Mouse (Mus musculus) limb, embryonic 14.5 days (tissue): ENCODE results near the gene Fry. TPM values are rescaled to one million over a fixed set of nuclear protein-coding genes. Genes with fewer than 3 reads are reported as not detected.

Experiments used
- ATAC-seq: fragments of 200-750 bp; cut with Nextera tagmentation; 2 replicates; pipeline ENCODE4 v1.8.0; 2017; ENCODE audit warnings: low read depth, moderate number of reproducible peaks, moderate TSS enrichment; ENCODE audit not compliant: low FRiP score
- DNase-seq: peaks from one replicate; pipeline ENCODE4 v3.0.0-alpha.2; 2015; ENCODE audit warnings: low spot score
- H3K27ac ChIP-seq: fragments of 300-500 bp; sonication (generic); replicated peaks from 2 replicates; pipeline ENCODE4 v1.5.1; 2014; ENCODE audit warnings: low read depth, mild to moderate bottlenecking, low read length, moderate library complexity, mixed read lengths
- H3K27me3 ChIP-seq: fragments of 300-500 bp; sonication (generic); 2 replicates; pipeline ENCODE4 v1.6.1; 2014; ENCODE audit warnings: low read length, mixed read lengths; ENCODE audit not compliant: control insufficient read depth, insufficient read depth
- H3K36me3 ChIP-seq: fragments of 300-500 bp; sonication (generic); 2 replicates; pipeline ENCODE4 v1.6.1; 2014; ENCODE audit warnings: mild to moderate bottlenecking, low read length, moderate library complexity, mixed read lengths; ENCODE audit not compliant: control insufficient read depth, insufficient read depth
- H3K4me1 ChIP-seq: fragments of 300-500 bp; sonication (generic); 2 replicates; pipeline ENCODE4 v1.6.1; 2014; ENCODE audit warnings: antibody characterized with exemption, low read length, mixed read lengths; ENCODE audit not compliant: control insufficient read depth, insufficient read depth
- H3K4me2 ChIP-seq: fragments of 300-500 bp; sonication (generic); replicated peaks from 2 replicates; pipeline ENCODE4 v1.6.1; 2014; ENCODE audit warnings: low read depth, mild to moderate bottlenecking, low read length, moderate library complexity; ENCODE audit not compliant: severe bottlenecking
- H3K4me3 ChIP-seq: fragments of 300-500 bp; sonication (generic); replicated peaks from 2 replicates; pipeline ENCODE4 v1.5.1; 2014; ENCODE audit warnings: low read length
- H3K9ac ChIP-seq: fragments of 300-500 bp; sonication (generic); 2 replicates; pipeline ENCODE4 v1.6.1; 2014; ENCODE audit warnings: mild to moderate bottlenecking, low read depth, low read length, moderate library complexity; ENCODE audit not compliant: severe bottlenecking
- H3K9me3 ChIP-seq: fragments of 300-500 bp; sonication (generic); 2 replicates; pipeline ENCODE4 v1.6.1; 2016; ENCODE audit warnings: low read length; ENCODE audit not compliant: control insufficient read depth
- POLR2A ChIP-seq: fragments of 200-500 bp; IDR thresholded peaks from 2 replicates; pipeline ENCODE4 v1.8.0; 2012; ENCODE audit warnings: inconsistent platforms, mild to moderate bottlenecking, moderate library complexity, borderline replicate concordance; ENCODE audit not compliant: insufficient read depth, insufficient read length; ENCODE audit errors: extremely low read depth
- WGBS: fragments of 180-500 bp; shearing (Covaris S2); extraction: QIAGEN DNeasy Blood & Tissue Kit; methylation state at CpG from one replicate; pipeline ENCODE4 v1.1.7; 2014; 5-methylcytosine and 5-hydroxymethylcytosine counted together
- polyA plus RNA-seq, 2 experiments: library from polyadenylated mRNA; depleted of rRNA in 1 of 2; stranded (reverse) in 1 of 2; unstranded in 1 of 2; fragments of >200 nt; fragmentation: Nextera tagmentation in 1 of 2; extraction: Ambion mirVana in 1 of 2; gene quantifications; 2 replicates each; pipeline versions ENCODE4 v1.2.1 to v1.2.3; 2012 to 2014

Fry gene
- polyA plus RNA-seq, 2 experiments, result 10.0 to 13.5 TPM

DNA sequence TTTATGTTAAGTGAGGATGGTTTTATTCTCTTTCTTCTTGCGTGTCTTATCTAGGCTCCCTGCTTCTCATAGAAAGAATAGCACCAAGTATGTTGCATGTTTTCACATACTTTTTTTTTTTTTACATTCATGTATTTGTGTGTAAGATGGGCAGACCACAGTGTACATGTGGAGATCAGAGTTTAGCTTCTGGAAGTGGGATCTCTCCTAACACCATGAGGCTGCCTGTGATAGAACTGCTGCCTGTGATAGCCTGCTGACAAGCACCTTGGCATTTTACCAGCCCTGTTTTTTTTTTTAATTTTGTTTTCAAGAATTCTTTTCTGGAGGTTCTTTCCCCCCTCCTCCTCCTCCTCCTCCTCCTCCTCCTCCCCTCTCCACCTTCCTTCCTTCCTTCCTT is 59.3 kb downstream of the Fry start:
- TF ChIP-seq POLR2A, result no peak
- ATAC-seq, result no peak

DNA sequence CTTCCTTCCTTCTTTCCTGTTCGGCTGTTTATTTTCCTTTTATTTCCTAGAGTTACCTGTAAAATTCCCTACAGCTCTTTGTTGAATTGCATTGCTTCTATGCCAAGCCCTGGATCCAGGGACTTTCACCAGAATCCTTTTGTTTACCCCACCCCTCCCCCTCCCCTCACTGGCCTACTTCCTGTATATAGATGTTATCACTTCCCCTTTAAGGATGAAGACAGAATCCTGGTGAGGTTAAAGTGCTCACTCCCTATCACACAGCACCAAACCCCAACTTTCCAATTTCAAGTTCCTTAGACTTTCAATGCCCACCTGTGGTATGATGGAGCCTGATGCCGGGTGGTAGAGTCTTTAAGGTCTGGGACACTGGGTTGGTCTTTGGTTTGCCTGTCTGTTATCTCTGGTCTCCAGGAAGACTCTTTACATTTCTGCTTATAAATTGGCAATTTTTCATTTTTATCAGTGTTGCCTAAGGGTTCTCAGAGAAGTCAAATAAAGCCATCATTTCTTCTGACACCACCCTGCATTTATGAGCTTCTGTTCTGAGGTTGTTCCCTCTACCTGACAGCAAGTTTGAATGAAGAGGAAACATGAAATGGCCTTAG is 59.9 kb downstream of the Fry start:
- H3K9ac ChIP-seq, result no peak overlapping the region
- H3K9me3 ChIP-seq, result peaks cover 8% of the 10 kb centered on the region; the same call in 1 of the 2 replicates
- DNase-seq, result no peak
- no peak overlapping the region for H3K4me3 ChIP-seq
- H3K4me1 ChIP-seq, result no peaks in the 10 kb centered on the region
- H3K27ac ChIP-seq, result no peak overlapping the region
- 81% methylated on average over 2 of the region's 2 CpGs for WGBS
- H3K4me2 ChIP-seq, result no peak overlapping the region
- ATAC-seq, result no peak
- H3K27me3 ChIP-seq, result no peaks in the 10 kb centered on the region
- H3K36me3 ChIP-seq, result no peaks in the 10 kb centered on the region
- TF ChIP-seq POLR2A, result no peak

More for the DNA sequence above, 59.3 kb downstream of the Fry start:
- H3K9me3 ChIP-seq, result peaks cover 8% of the 10 kb centered on the region; the same call in 1 of the 2 replicates
- no peaks in the 10 kb centered on the region for H3K27me3 ChIP-seq
- H3K4me3 ChIP-seq, result no peak overlapping the region
- H3K9ac ChIP-seq, result no peak overlapping the region
- H3K36me3 ChIP-seq, result no peaks in the 10 kb centered on the region
- no peaks in the 10 kb centered on the region for H3K4me1 ChIP-seq
- no peak overlapping the region for H3K4me2 ChIP-seq
- no peak overlapping the region for H3K27ac ChIP-seq
- no peak for DNase-seq
- 96% methylated on average over 1 of the region's 1 CpGs for WGBS

DNA sequence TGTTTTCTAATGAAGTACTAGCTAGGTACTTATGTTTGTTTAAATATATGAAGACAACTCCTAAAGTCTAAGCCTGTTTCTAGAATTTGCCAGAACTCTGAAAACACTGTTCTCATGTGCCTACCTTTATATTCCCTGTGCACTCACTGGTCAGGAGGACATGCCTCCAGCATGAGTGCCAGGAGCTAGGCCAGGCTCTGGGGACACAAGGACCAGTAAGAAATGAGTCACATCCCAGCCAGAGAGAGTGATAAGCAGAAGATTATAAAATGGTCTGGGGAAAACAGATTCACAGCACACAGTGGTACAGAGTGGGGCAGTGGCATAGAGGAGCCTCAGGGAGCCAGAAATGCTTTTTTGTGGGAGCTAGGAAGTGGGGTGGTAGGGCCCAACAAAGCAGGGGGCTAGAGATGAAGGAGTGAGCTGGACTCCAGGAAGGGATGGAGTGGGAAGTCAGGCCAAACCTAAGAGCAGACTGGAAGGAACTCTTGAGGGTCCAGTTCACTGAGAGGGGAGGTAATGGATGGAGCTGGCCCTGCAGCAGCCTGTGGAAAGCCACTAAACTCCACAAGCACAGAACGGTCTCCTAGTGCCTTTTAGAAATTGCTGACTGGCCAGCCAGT is 62.7 kb downstream of the Fry start:
- TF ChIP-seq POLR2A, result no peak
- ATAC-seq, result no peak
- no peak for DNase-seq

DNA sequence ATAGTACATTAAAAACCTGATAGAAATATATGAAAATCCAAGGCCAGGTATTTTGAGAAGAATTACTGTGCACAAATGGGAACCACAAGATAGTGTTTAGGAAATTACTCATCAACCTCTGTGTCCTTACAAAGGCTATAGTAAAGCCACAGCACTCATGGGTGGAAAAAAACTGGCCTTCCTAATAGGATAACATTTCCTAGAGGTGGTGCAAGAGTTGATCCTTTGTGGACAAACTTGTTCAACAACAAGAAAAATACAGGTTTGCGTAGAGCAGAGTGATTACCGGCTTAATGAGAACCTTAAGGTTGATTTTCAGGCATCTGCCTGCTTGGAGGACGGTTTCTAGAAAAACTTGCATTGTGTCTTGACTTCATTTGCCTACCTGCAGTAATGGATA is 66.5 kb downstream of the Fry start:
- 67% methylated on average over 3 of the region's 3 CpGs for WGBS

More for the DNA sequence above, 62.7 kb downstream of the Fry start:
- H3K27me3 ChIP-seq, result no peaks in the 10 kb centered on the region
- H3K9ac ChIP-seq, result no peak overlapping the region
- no peaks in the 10 kb centered on the region for H3K4me1 ChIP-seq
- H3K4me3 ChIP-seq, result no peak overlapping the region
- no peak overlapping the region for H3K27ac ChIP-seq
- no peak overlapping the region for H3K4me2 ChIP-seq
- no peaks in the 10 kb centered on the region for H3K36me3 ChIP-seq
- 72% methylated on average over 1 of the region's 1 CpGs for WGBS
- no peaks in the 10 kb centered on the region for H3K9me3 ChIP-seq

DNA sequence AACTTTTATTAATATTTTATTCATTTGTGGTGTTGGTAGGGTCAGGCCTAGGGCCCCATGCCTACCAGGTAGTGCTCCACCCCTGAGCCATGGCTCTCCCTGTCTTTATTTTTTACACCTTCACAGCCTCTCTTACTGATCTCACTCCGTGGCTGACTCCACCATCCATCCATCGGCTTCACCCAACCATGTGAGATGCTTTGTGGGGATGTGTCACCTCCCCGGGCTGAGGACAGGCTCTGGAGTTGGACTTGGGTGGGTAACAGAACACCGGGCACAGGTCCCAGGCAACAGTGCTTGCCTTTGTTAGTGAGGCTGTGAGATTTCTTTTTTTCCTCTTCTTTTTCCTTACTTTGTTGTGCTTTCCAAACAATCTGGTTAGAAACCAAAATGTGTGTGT is 67.7 kb downstream of the Fry start:
- WGBS, result 83% methylated on average over 4 of the region's 4 CpGs
- no peak overlapping the region for H3K27ac ChIP-seq
- no peak overlapping the region for H3K9ac ChIP-seq
- H3K27me3 ChIP-seq, result no peaks in the 10 kb centered on the region
- H3K36me3 ChIP-seq, result no peaks in the 10 kb centered on the region
- H3K4me1 ChIP-seq, result no peaks in the 10 kb centered on the region
- H3K9me3 ChIP-seq, result no peaks in the 10 kb centered on the region
- no peak for TF ChIP-seq POLR2A
- H3K4me3 ChIP-seq, result no peak overlapping the region
- DNase-seq (no peak), ATAC-seq (no peak)
- H3K4me2 ChIP-seq, result no peak overlapping the region

More for the DNA sequence above, 66.5 kb downstream of the Fry start:
- Histone ChIP-seq H3K27ac (no peak overlapping the region), H3K4me3 (no peak overlapping the region), H3K27me3 (no peaks in the 10 kb centered on the region), H3K9me3 (no peaks in the 10 kb centered on the region), H3K36me3 (no peaks in the 10 kb centered on the region), H3K4me1 (no peaks in the 10 kb centered on the region), H3K4me2 (no peak overlapping the region), H3K9ac (no peak overlapping the region)
- ATAC-seq (no peak), DNase-seq (no peak)
- no peak for TF ChIP-seq POLR2A
